Mouse (Mus musculus): ENCODE results near the gene Vmn1r219. TPM values are rescaled to one million over a fixed set of nuclear protein-coding genes. Genes with fewer than 3 reads are reported as not detected.
"Not testable (repeated sequence)": the region's sequence is repeated elsewhere in the genome, so short reads cannot be mapped to it uniquely, and the experiment has no call there.

Vmn1r219 gene
- polyA plus RNA-seq (2014; fragmentation: Nextera tagmentation; extraction: Ambion mirVana), result 0.03 TPM in 1 of 2 replicates, not detected in the other

GRCm38 (mm10) chr13:23159012-23159411, at the start of gene Vmn1r219:
Gene Vmn1r219, plus strand, starts transcription at chr13:23159312.
- 78% methylated on average over 4 of the region's 4 CpGs for WGBS
- H3K27me3 ChIP-seq (replicated peaks; ENCODE audit: control insufficient read depth, insufficient read depth, low read length), result no peaks in the 10 kb centered on the region
- no peak within 1 kb of the TSS for H3K27ac ChIP-seq (ENCODE audit: low read depth)
- no peak within 1 kb of the TSS for H3K9ac ChIP-seq (ENCODE audit: low read length)
- H3K4me2 ChIP-seq (ENCODE audit: low read length), result no peak within 1 kb of the TSS
- no peaks in the 10 kb centered on the region for H3K4me1 ChIP-seq (replicated peaks; ENCODE audit: control insufficient read depth, insufficient read depth, low read length)
- DNase-seq (ENCODE audit: low spot score) (no peak), ATAC-seq (replicated peaks; ENCODE audit: low FRiP score, low TSS enrichment, low read depth) (no peak)
- no peaks in the 10 kb centered on the region for H3K9me3 ChIP-seq (ENCODE audit: control insufficient read depth, low read length)
- no peaks in the 10 kb centered on the region for H3K36me3 ChIP-seq (ENCODE audit: control insufficient read depth, insufficient read depth, low read length)
- H3K4me3 ChIP-seq (ENCODE audit: low read depth, low read length), result no peak within 1 kb of the TSS

- not testable (repeated sequence) for H3K4me2 ChIP-seq (ENCODE audit: low read length); H3K9ac ChIP-seq (ENCODE audit: low read length); H3K27ac ChIP-seq (ENCODE audit: low read depth); ATAC-seq (replicated peaks; ENCODE audit: low FRiP score, low TSS enrichment, low read depth); DNase-seq (ENCODE audit: low spot score); H3K27me3 ChIP-seq (replicated peaks; ENCODE audit: control insufficient read depth, insufficient read depth, low read length); H3K9me3 ChIP-seq (ENCODE audit: control insufficient read depth, low read length); H3K4me1 ChIP-seq (replicated peaks; ENCODE audit: control insufficient read depth, insufficient read depth, low read length); H3K36me3 ChIP-seq (ENCODE audit: control insufficient read depth, insufficient read depth, low read length); H3K4me3 ChIP-seq (ENCODE audit: low read depth, low read length)
- WGBS, result 80% methylated on average over 1 of the region's 1 CpGs
These were observed 41.0 kb upstream of the Vmn1r219 start, which contains the start of gene Vmn1r217 for GRCm38 (mm10) chr13:23118126-23118525. Gene Vmn1r217, minus strand, starts transcription at chr13:23118226.

GRCm38 (mm10) chr13:23120611-23121010, 38.5 kb upstream of the Vmn1r219 start:
- no peaks in the 10 kb centered on the region for H3K36me3 ChIP-seq (ENCODE audit: control insufficient read depth, insufficient read depth, low read length)
- DNase-seq (ENCODE audit: low spot score), result no peak
- no peak overlapping the region for H3K9ac ChIP-seq (ENCODE audit: low read length)
- 75% methylated on average over 2 of the region's 2 CpGs for WGBS
- H3K4me3 ChIP-seq (ENCODE audit: low read depth, low read length), result no peak overlapping the region
- H3K9me3 ChIP-seq (ENCODE audit: control insufficient read depth, low read length), result no peaks in the 10 kb centered on the region
- no peaks in the 10 kb centered on the region for H3K4me1 ChIP-seq (replicated peaks; ENCODE audit: control insufficient read depth, insufficient read depth, low read length)
- ATAC-seq (replicated peaks; ENCODE audit: low FRiP score, low TSS enrichment, low read depth), result no peak
- H3K4me2 ChIP-seq (ENCODE audit: low read length), result no peak overlapping the region
- no peaks in the 10 kb centered on the region for H3K27me3 ChIP-seq (replicated peaks; ENCODE audit: control insufficient read depth, insufficient read depth, low read length)
- H3K27ac ChIP-seq (ENCODE audit: low read depth), result no peak overlapping the region

GRCm38 (mm10) chr13:23133099-23133498, 26.0 kb upstream of the Vmn1r219 start, which contains the start of gene Vmn1r218:
Gene Vmn1r218, plus strand, starts transcription at chr13:23133155.
- Histone ChIP-seq H3K4me2 (ENCODE audit: low read length) (no peak within 1 kb of the TSS), H3K9ac (ENCODE audit: low read length) (no peak within 1 kb of the TSS), H3K4me3 (ENCODE audit: low read depth, low read length) (no peak within 1 kb of the TSS), H3K9me3 (ENCODE audit: control insufficient read depth, low read length) (no peaks in the 10 kb centered on the region), H3K4me1 (replicated peaks; ENCODE audit: control insufficient read depth, insufficient read depth, low read length) (no peaks in the 10 kb centered on the region), H3K27ac (ENCODE audit: low read depth) (no peak within 1 kb of the TSS), H3K27me3 (replicated peaks; ENCODE audit: control insufficient read depth, insufficient read depth, low read length) (no peaks in the 10 kb centered on the region), H3K36me3 (ENCODE audit: control insufficient read depth, insufficient read depth, low read length) (no peaks in the 10 kb centered on the region)
- DNase-seq (ENCODE audit: low spot score) (no peak), ATAC-seq (replicated peaks; ENCODE audit: low FRiP score, low TSS enrichment, low read depth) (no peak)
- WGBS, result 65% methylated on average over 3 of the region's 3 CpGs

GRCm38 (mm10) chr13:23133501-23133900, 25.6 kb upstream of the Vmn1r219 start:
- 52% methylated on average over 1 of the region's 1 CpGs for WGBS
- Histone ChIP-seq H3K4me3 (ENCODE audit: low read depth, low read length) (no peak overlapping the region), H3K27ac (ENCODE audit: low read depth) (no peak overlapping the region), H3K4me2 (ENCODE audit: low read length) (no peak overlapping the region), H3K36me3 (ENCODE audit: control insufficient read depth, insufficient read depth, low read length) (no peaks in the 10 kb centered on the region), H3K27me3 (replicated peaks; ENCODE audit: control insufficient read depth, insufficient read depth, low read length) (no peaks in the 10 kb centered on the region), H3K4me1 (replicated peaks; ENCODE audit: control insufficient read depth, insufficient read depth, low read length) (no peaks in the 10 kb centered on the region), H3K9ac (ENCODE audit: low read length) (no peak overlapping the region), H3K9me3 (ENCODE audit: control insufficient read depth, low read length) (no peaks in the 10 kb centered on the region)
- ATAC-seq (replicated peaks; ENCODE audit: low FRiP score, low TSS enrichment, low read depth), result no peak
- DNase-seq (ENCODE audit: low spot score), result no peak

- no peak overlapping the region for H3K4me2 ChIP-seq (ENCODE audit: low read length)
- H3K9me3 ChIP-seq (ENCODE audit: control insufficient read depth, low read length), result no peaks in the 10 kb centered on the region
- no peaks in the 10 kb centered on the region for H3K4me1 ChIP-seq (replicated peaks; ENCODE audit: control insufficient read depth, insufficient read depth, low read length)
- 88% methylated on average over 2 of the region's 2 CpGs for WGBS
- no peak overlapping the region for H3K9ac ChIP-seq (ENCODE audit: low read length)
- DNase-seq (ENCODE audit: low spot score), result no peak
- no peaks in the 10 kb centered on the region for H3K27me3 ChIP-seq (replicated peaks; ENCODE audit: control insufficient read depth, insufficient read depth, low read length)
- H3K4me3 ChIP-seq (ENCODE audit: low read depth, low read length), result no peak overlapping the region
- ATAC-seq (replicated peaks; ENCODE audit: low FRiP score, low TSS enrichment, low read depth), result no peak
- H3K36me3 ChIP-seq (ENCODE audit: control insufficient read depth, insufficient read depth, low read length), result no peaks in the 10 kb centered on the region
- H3K27ac ChIP-seq (ENCODE audit: low read depth), result no peak overlapping the region
These were observed 20.2 kb upstream of the Vmn1r219 start for GRCm38 (mm10) chr13:23138880-23139279.

- WGBS, result 75% methylated on average over 3 of the region's 3 CpGs
- Histone ChIP-seq H3K36me3 (ENCODE audit: control insufficient read depth, insufficient read depth, low read length) (no peaks in the 10 kb centered on the region), H3K9ac (ENCODE audit: low read length) (no peak overlapping the region), H3K4me2 (ENCODE audit: low read length) (no peak overlapping the region), H3K4me3 (ENCODE audit: low read depth, low read length) (no peak overlapping the region), H3K9me3 (ENCODE audit: control insufficient read depth, low read length) (no peaks in the 10 kb centered on the region), H3K27ac (ENCODE audit: low read depth) (no peak overlapping the region), H3K4me1 (replicated peaks; ENCODE audit: control insufficient read depth, insufficient read depth, low read length) (no peaks in the 10 kb centered on the region), H3K27me3 (replicated peaks; ENCODE audit: control insufficient read depth, insufficient read depth, low read length) (no peaks in the 10 kb centered on the region)
- DNase-seq (ENCODE audit: low spot score) (no peak), ATAC-seq (replicated peaks; ENCODE audit: low FRiP score, low TSS enrichment, low read depth) (no peak)
These were observed 1.3 kb upstream of the Vmn1r219 start for GRCm38 (mm10) chr13:23157848-23158247.

- H3K4me3 ChIP-seq (ENCODE audit: low read depth, low read length); H3K9me3 ChIP-seq (ENCODE audit: control insufficient read depth, low read length); H3K9ac ChIP-seq (ENCODE audit: low read length); DNase-seq (ENCODE audit: low spot score); H3K4me1 ChIP-seq (replicated peaks; ENCODE audit: control insufficient read depth, insufficient read depth, low read length); H3K36me3 ChIP-seq (ENCODE audit: control insufficient read depth, insufficient read depth, low read length); H3K27ac ChIP-seq (ENCODE audit: low read depth); ATAC-seq (replicated peaks; ENCODE audit: low FRiP score, low TSS enrichment, low read depth); H3K27me3 ChIP-seq (replicated peaks; ENCODE audit: control insufficient read depth, insufficient read depth, low read length); H3K4me2 ChIP-seq (ENCODE audit: low read length): not testable (repeated sequence)
- WGBS, result 82% methylated on average over 4 of the region's 4 CpGs
These were observed 7.4 kb downstream of the Vmn1r219 start for GRCm38 (mm10) chr13:23166471-23166870.

- no peaks in the 10 kb centered on the region for H3K4me1 ChIP-seq (replicated peaks; ENCODE audit: control insufficient read depth, insufficient read depth, low read length)
- WGBS, result 85% methylated on average over 2 of the region's 2 CpGs
- no peak for ATAC-seq (replicated peaks; ENCODE audit: low FRiP score, low TSS enrichment, low read depth)
These were observed 28.8 kb downstream of the Vmn1r219 start, which contains the start of gene Vmn1r220 for GRCm38 (mm10) chr13:23187875-23188274. Gene Vmn1r220, minus strand, starts transcription at chr13:23187975.

More at GRCm38 (mm10) chr13:23187875-23188274, 28.8 kb downstream of the Vmn1r219 start, which contains the start of gene Vmn1r220:
- Histone ChIP-seq H3K4me3 (ENCODE audit: low read depth, low read length) (no peak within 1 kb of the TSS), H3K27me3 (replicated peaks; ENCODE audit: control insufficient read depth, insufficient read depth, low read length) (no peaks in the 10 kb centered on the region), H3K9ac (ENCODE audit: low read length) (no peak within 1 kb of the TSS), H3K36me3 (ENCODE audit: control insufficient read depth, insufficient read depth, low read length) (no peaks in the 10 kb centered on the region), H3K4me2 (ENCODE audit: low read length) (no peak within 1 kb of the TSS), H3K9me3 (ENCODE audit: control insufficient read depth, low read length) (no peaks in the 10 kb centered on the region), H3K27ac (ENCODE audit: low read depth) (no peak within 1 kb of the TSS)
- no peak for DNase-seq (ENCODE audit: low spot score)

Measured in intestine, embryonic 14.5 days (tissue).